15 mouse cellular contexts compared by ENCODE assay signal in genomic region chr14:86749425-86749824, GRCm38 (mm10).
A peak's percentile ranks its signal among the peaks of the same experiment; 100 is the strongest.
DNase-seq lines count a peak whose midpoint lies in the region; ATAC-seq and TF ChIP-seq lines count a peak whose summit lies in the region.
"Had no signal": no experiment of that assay in that cellular context is flagged by ENCODE, and none has a peak within 500 bp of the region (broad histone marks: within the 10 kb centered on the region; RNA-seq: fewer than 3 reads in every experiment).

No protein-coding gene starts in this region.

- no peak overlapping the region for H3K4me3 ChIP-seq in embryonic facial prominence, embryonic 10.5 days
- H3K4me3 ChIP-seq in forebrain, embryonic 15.5 days: no peak overlapping the region
- H3K4me3 ChIP-seq in hindbrain, postnatal 0 days (ENCODE audit: low read length): no peak overlapping the region
- H3K4me3 ChIP-seq in neural tube, embryonic 13.5 days: no peak overlapping the region
- no peak overlapping the region for H3K4me3 ChIP-seq in gastrocnemius, adult 2 months
- H3K4me3 ChIP-seq: limb, embryonic 13.5 days; myocyte had no signal

- no peaks in the 10 kb centered on the region for H3K27me3 ChIP-seq in embryonic facial prominence, embryonic 10.5 days (replicated peaks; ENCODE audit: low read depth, poor library complexity, severe bottlenecking)
- no peaks in the 10 kb centered on the region for H3K27me3 ChIP-seq in forebrain, embryonic 15.5 days
- H3K27me3 ChIP-seq in hindbrain, postnatal 0 days (ENCODE audit: insufficient read depth, low read length): no peaks in the 10 kb centered on the region
- H3K27me3 ChIP-seq in neural tube, embryonic 13.5 days: no peaks in the 10 kb centered on the region; the same call in 1 of the 2 replicates
- H3K27me3 ChIP-seq: limb, embryonic 13.5 days had no signal

- no peak for ATAC-seq in forebrain, embryonic 15.5 days (replicated peaks)
- ATAC-seq in hindbrain, postnatal 0 days: 0 out of 2 replicates have a peak, but pooled peaks have one; percentile 6
- ATAC-seq in neural tube, embryonic 13.5 days (ENCODE audit: low read depth): peak; percentile 33; the same call in 1 of the 2 replicates
- ATAC-seq: intestine, postnatal 0 days; liver, postnatal 0 days had no signal

- WGBS in embryonic facial prominence, embryonic 10.5 days: 79% methylated on average over 4 of the region's 4 CpGs
- WGBS in forebrain, embryonic 15.5 days: 30% methylated on average over 4 of the region's 4 CpGs
- WGBS in hindbrain, postnatal 0 days: 29% methylated on average over 4 of the region's 4 CpGs
- 47% methylated on average over 4 of the region's 4 CpGs for WGBS in neural tube, embryonic 13.5 days

- no peak for DNase-seq in embryonic facial prominence, embryonic 10.5 days (ENCODE audit: low spot score)
- no peak for DNase-seq in hindbrain, postnatal 0 days (ENCODE audit: low spot score)
- no peak for DNase-seq in gastrocnemius, adult 2 months
- DNase-seq in heart, postnatal 36 days: no peak
- DNase-seq in left cerebral cortex, postnatal 4 days: no peak
- DNase-seq: heart, adult 18-20 months; kidney, postnatal 14 days; liver, postnatal 0 days; thymus, postnatal 25 days had no signal

- no peak overlapping the region for H3K9ac ChIP-seq in forebrain, embryonic 15.5 days (replicated peaks)
- H3K9ac ChIP-seq in hindbrain, postnatal 0 days (replicated peaks; ENCODE audit: low read length): no peak overlapping the region
- no peak overlapping the region for H3K9ac ChIP-seq in neural tube, embryonic 13.5 days
- H3K9ac ChIP-seq: limb, embryonic 13.5 days; liver, postnatal 0 days had no signal

- H3K27ac ChIP-seq in embryonic facial prominence, embryonic 10.5 days (replicated peaks): peak overlapping the region; percentile 76
- H3K27ac ChIP-seq in forebrain, embryonic 15.5 days (replicated peaks): peak overlapping the region; percentile 63
- peak overlapping the region; percentile 75 for H3K27ac ChIP-seq in hindbrain, postnatal 0 days
- peak overlapping the region; percentile 14; the same call in 1 of the 2 replicates for H3K27ac ChIP-seq in neural tube, embryonic 13.5 days (replicated peaks)
- H3K27ac ChIP-seq in gastrocnemius, adult 2 months: no peak overlapping the region
- H3K27ac ChIP-seq: limb, embryonic 13.5 days; macrophage had no signal

- H3K36me3 ChIP-seq in embryonic facial prominence, embryonic 10.5 days (replicated peaks): 0 out of 2 replicates have a peak, but pooled peaks cover 4% of the 10 kb centered on the region
- no peaks in the 10 kb centered on the region for H3K36me3 ChIP-seq in forebrain, embryonic 15.5 days
- no peaks in the 10 kb centered on the region for H3K36me3 ChIP-seq in hindbrain, postnatal 0 days (ENCODE audit: insufficient read depth, low read length)
- H3K36me3 ChIP-seq in neural tube, embryonic 13.5 days: no peaks in the 10 kb centered on the region
- H3K36me3 ChIP-seq: limb, embryonic 13.5 days had no signal

- intact Hi-C loops in gastrocnemius, adult 2 months (cut with DNase I): no loop called here
- intact Hi-C loops in heart, postnatal 36 days (cut with DNase I): no loop called here
- intact Hi-C loops in left cerebral cortex, postnatal 4 days (cut with DNase I): no loop called here

- TF ChIP-seq CTCF in hindbrain, postnatal 0 days (IDR thresholded peaks at IDR 0.05; ENCODE audit: low read depth): no peak
- no peak for TF ChIP-seq CTCF in gastrocnemius, adult 2 months (IDR thresholded peaks at IDR 0.05)

- H3K4me2 ChIP-seq in forebrain, embryonic 15.5 days (replicated peaks): no peak overlapping the region
- peak overlapping the region; percentile 41; the same call in 1 of the 2 replicates for H3K4me2 ChIP-seq in hindbrain, postnatal 0 days (ENCODE audit: low read depth, low read length)
- no peak overlapping the region; the same call in 1 of the 2 replicates for H3K4me2 ChIP-seq in neural tube, embryonic 13.5 days

- peaks cover 17% of the 10 kb centered on the region for H3K4me1 ChIP-seq in embryonic facial prominence, embryonic 10.5 days
- peaks cover 28% of the 10 kb centered on the region for H3K4me1 ChIP-seq in forebrain, embryonic 15.5 days
- peaks cover 10% of the 10 kb centered on the region; the same call in 1 of the 2 replicates for H3K4me1 ChIP-seq in hindbrain, postnatal 0 days (ENCODE audit: insufficient read depth, low read length)
- H3K4me1 ChIP-seq in neural tube, embryonic 13.5 days (replicated peaks): peaks cover 19% of the 10 kb centered on the region

- no peaks in the 10 kb centered on the region for H3K9me3 ChIP-seq in embryonic facial prominence, embryonic 10.5 days
- no peaks in the 10 kb centered on the region for H3K9me3 ChIP-seq in forebrain, embryonic 15.5 days
- H3K9me3 ChIP-seq in hindbrain, postnatal 0 days (ENCODE audit: low read length): no peaks in the 10 kb centered on the region
- no peaks in the 10 kb centered on the region for H3K9me3 ChIP-seq in neural tube, embryonic 13.5 days
- H3K9me3 ChIP-seq: limb, embryonic 13.5 days had no signal
